Mouse (Mus musculus) small intestine, adult 10 weeks (tissue): Measurements from ENCODE around the gene Gulp1. TPM values are rescaled to one million over a fixed set of nuclear protein-coding genes. Genes with fewer than 3 reads are reported as not detected.

Source experiments
- polyA plus RNA-seq: library from polyadenylated mRNA; stranded (reverse); fragments of 350-450 nt; fragmentation: Illumina TruSeq; extraction: RNeasy Lipid Tissue Mini Kit (QIAGEN cat#74804); gene quantifications from one replicate; pipeline ENCODE4 v1.2.3, GENCODE M21; 2014; ENCODE audit warnings: low replicate concordance

Gulp1 gene
- polyA plus RNA-seq, result 15.8 TPM

GRCm38 (mm10) chr1:44551461-44552370 is at the start of gene Gulp1:
Gene Gulp1, plus strand, starts transcription at chr1:44551511.

